Mouse (Mus musculus) forebrain, embryonic 10.5 days (tissue): ENCODE results near the gene Trio. TPM values are rescaled to one million over a fixed set of nuclear protein-coding genes. Genes with fewer than 3 reads are reported as not detected.
A peak's percentile ranks its signal among the peaks of the same experiment; 100 is the strongest.

ENCODE experiments used
- DNase-seq: peaks from one replicate; pipeline ENCODE4 v3.0.0-alpha.2; 2017; ENCODE audit warnings: low spot score; ENCODE audit errors: extremely low spot score
- H3K27ac ChIP-seq: fragments of 300-500 bp; sonication (generic); 2 replicates; pipeline ENCODE4 v1.5.1; 2016; ENCODE audit warnings: mild to moderate bottlenecking
- H3K27me3 ChIP-seq: fragments of 300-500 bp; sonication (generic); 2 replicates; pipeline ENCODE4 v1.6.1; 2016; ENCODE audit warnings: mild to moderate bottlenecking; ENCODE audit not compliant: poor library complexity, severe bottlenecking
- H3K36me3 ChIP-seq: fragments of 300-500 bp; sonication (generic); replicated peaks from 2 replicates; pipeline ENCODE4 v1.6.1; 2016; ENCODE audit warnings: mild to moderate bottlenecking, moderate library complexity
- H3K4me1 ChIP-seq: fragments of 300-500 bp; sonication (generic); 2 replicates; pipeline ENCODE4 v1.6.1; 2016
- H3K4me3 ChIP-seq: fragments of 300-500 bp; sonication (generic); 2 replicates; pipeline ENCODE4 v1.5.1; 2016; ENCODE audit warnings: mild to moderate bottlenecking, moderate library complexity
- H3K9me3 ChIP-seq: fragments of 300-500 bp; sonication (generic); 2 replicates; pipeline ENCODE4 v1.6.1; 2016; ENCODE audit warnings: mild to moderate bottlenecking, moderate library complexity
- WGBS: fragments of 180-500 bp; shearing (Covaris S2); methylation state at CpG from one replicate; pipeline ENCODE4 v1.1.7; 2016; 5-methylcytosine and 5-hydroxymethylcytosine counted together
- polyA plus RNA-seq: library from polyadenylated mRNA; unstranded; fragments of >200 nt; fragmentation: Nextera tagmentation; extraction: Ambion mirVana; gene quantifications from 2 replicates; pipeline ENCODE4 v1.2.1, GENCODE M21; 2016

Trio gene
- polyA plus RNA-seq, 1 experiment from 2014 or later: 29.2 TPM

GRCm38 (mm10) chr15:27997391-27997841, 28.2 kb downstream of the Trio start:
- no peaks in the 10 kb centered on the region for H3K9me3 ChIP-seq
- H3K4me3 ChIP-seq: no peak overlapping the region
- 0 out of 2 replicates have a peak overlapping the region, but pooled peaks have one; percentile 2 for H3K27ac ChIP-seq
- H3K36me3 ChIP-seq: peaks cover 7% of the 10 kb centered on the region
- H3K4me1 ChIP-seq: peaks cover 99% of the 10 kb centered on the region
- no peak for DNase-seq
- H3K27me3 ChIP-seq: no peaks in the 10 kb centered on the region
- WGBS: 44% methylated on average over 9 of the region's 9 CpGs

GRCm38 (mm10) chr15:27996750-27997149, 28.9 kb downstream of the Trio start:
- Histone ChIP-seq H3K27me3 (no peaks in the 10 kb centered on the region), H3K9me3 (no peaks in the 10 kb centered on the region), H3K36me3 (peaks cover 7% of the 10 kb centered on the region), H3K4me3 (no peak overlapping the region), H3K27ac (no peak overlapping the region), H3K4me1 (peaks cover 94% of the 10 kb centered on the region)
- no peak for DNase-seq
- WGBS: 94% methylated on average over 4 of the region's 4 CpGs

- no peak for DNase-seq
- Histone ChIP-seq H3K36me3 (peaks cover 7% of the 10 kb centered on the region), H3K9me3 (no peaks in the 10 kb centered on the region), H3K27me3 (no peaks in the 10 kb centered on the region), H3K4me3 (no peak overlapping the region), H3K4me1 (peaks cover 86% of the 10 kb centered on the region), H3K27ac (no peak overlapping the region)
- 9% methylated on average over 3 of the region's 3 CpGs for WGBS
These were observed 30.2 kb downstream of the Trio start for GRCm38 (mm10) chr15:27995421-27995820.

DNA sequence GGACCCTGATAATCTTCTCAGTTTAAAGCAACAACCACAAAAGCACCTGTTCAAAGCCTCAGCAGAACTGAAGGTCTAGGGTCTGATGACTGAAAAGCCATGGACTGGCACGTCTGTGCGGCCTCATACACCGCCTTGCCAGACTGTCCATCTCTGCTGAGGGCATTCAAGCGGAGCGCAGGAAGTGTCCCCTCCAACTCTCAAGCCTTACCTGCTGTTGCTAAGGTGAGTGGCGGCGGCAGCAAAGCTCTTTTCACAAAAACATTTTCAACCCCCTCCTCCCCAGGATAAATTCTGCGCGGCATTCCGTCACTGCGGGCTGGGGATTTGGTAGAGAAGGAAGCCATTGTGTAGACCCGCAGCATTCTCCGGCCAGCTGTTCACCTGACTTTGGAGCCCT, 30.8 kb downstream of the Trio start:
- no peak for DNase-seq
- Histone ChIP-seq H3K27ac (no peak overlapping the region), H3K4me1 (peaks cover 84% of the 10 kb centered on the region), H3K36me3 (peaks cover 7% of the 10 kb centered on the region), H3K9me3 (no peaks in the 10 kb centered on the region), H3K27me3 (no peaks in the 10 kb centered on the region), H3K4me3 (no peak overlapping the region)
- 22% methylated on average over 13 of the region's 13 CpGs for WGBS

- WGBS: 75% methylated on average over 7 of the region's 7 CpGs
- Histone ChIP-seq H3K4me1 (peaks cover 82% of the 10 kb centered on the region), H3K9me3 (no peaks in the 10 kb centered on the region), H3K27ac (no peak overlapping the region), H3K36me3 (peaks cover 7% of the 10 kb centered on the region), H3K27me3 (no peaks in the 10 kb centered on the region), H3K4me3 (no peak overlapping the region)
- DNase-seq: no peak
These were observed 32.1 kb downstream of the Trio start for GRCm38 (mm10) chr15:27993528-27993927.

GRCm38 (mm10) chr15:27992596-27992995, 33.1 kb downstream of the Trio start:
- DNase-seq: no peak
- H3K4me1 ChIP-seq: peaks cover 82% of the 10 kb centered on the region
- H3K36me3 ChIP-seq: peaks cover 7% of the 10 kb centered on the region
- no peak overlapping the region for H3K27ac ChIP-seq
- H3K4me3 ChIP-seq: no peak overlapping the region
- no peaks in the 10 kb centered on the region for H3K9me3 ChIP-seq
- no peaks in the 10 kb centered on the region for H3K27me3 ChIP-seq
- 86% methylated on average over 5 of the region's 5 CpGs for whole genome bisulfite sequencing

GRCm38 (mm10) chr15:27991892-27992593, 33.6 kb downstream of the Trio start:
- peaks cover 7% of the 10 kb centered on the region for H3K36me3 ChIP-seq
- no peak overlapping the region for H3K27ac ChIP-seq
- H3K4me3 ChIP-seq: no peak overlapping the region
- no peaks in the 10 kb centered on the region for H3K27me3 ChIP-seq
- DNase-seq: no peak
- H3K9me3 ChIP-seq: no peaks in the 10 kb centered on the region
- WGBS: 83% methylated on average over 6 of the region's 6 CpGs
- peaks cover 81% of the 10 kb centered on the region for H3K4me1 ChIP-seq

DNA sequence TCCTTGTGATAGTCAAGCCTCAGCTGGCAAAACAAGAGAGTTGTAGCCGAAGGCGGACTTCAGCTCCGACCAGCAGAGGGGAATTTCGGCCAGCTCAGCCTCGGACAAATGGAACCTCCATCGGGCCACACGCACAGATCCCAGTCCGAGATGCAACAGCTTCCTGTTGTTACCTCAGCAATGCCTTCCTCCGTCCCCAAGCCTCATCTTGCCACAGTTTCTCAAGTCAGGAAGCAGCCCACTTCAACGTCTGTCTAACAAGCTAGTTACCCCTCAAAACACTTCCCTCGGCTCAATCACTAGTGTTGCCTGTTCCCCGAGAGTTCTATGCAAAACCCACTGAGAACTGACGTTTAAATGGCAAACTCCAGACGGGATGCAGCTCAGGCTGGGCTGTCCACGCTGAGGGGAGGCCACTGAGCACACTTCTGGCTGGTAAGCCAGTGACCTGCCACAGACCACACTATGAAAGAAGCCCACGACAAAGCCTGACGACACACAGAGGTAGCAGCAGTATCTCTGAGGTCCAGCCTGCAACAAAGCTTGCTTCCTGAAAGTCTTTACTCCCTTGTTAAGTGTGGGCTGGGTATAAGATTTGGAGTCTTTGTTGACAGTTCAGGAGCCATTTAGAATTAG, 34.5 kb downstream of the Trio start:
- Histone ChIP-seq H3K36me3 (peaks cover 2% of the 10 kb centered on the region), H3K4me3 (no peak overlapping the region), H3K4me1 (peaks cover 77% of the 10 kb centered on the region), H3K27ac (no peak overlapping the region), H3K27me3 (no peaks in the 10 kb centered on the region), H3K9me3 (no peaks in the 10 kb centered on the region)
- DNase-seq: no peak
- 89% methylated on average over 17 of the region's 17 CpGs for WGBS

- WGBS: 72% methylated on average over 7 of the region's 7 CpGs
- Histone ChIP-seq H3K4me1 (peaks cover 51% of the 10 kb centered on the region), H3K9me3 (no peaks in the 10 kb centered on the region), H3K27ac (no peak overlapping the region), H3K4me3 (no peak overlapping the region), H3K36me3 (no peaks in the 10 kb centered on the region), H3K27me3 (no peaks in the 10 kb centered on the region)
- no peak for DNase-seq
These were observed 37.7 kb downstream of the Trio start for GRCm38 (mm10) chr15:27987979-27988378.

DNA sequence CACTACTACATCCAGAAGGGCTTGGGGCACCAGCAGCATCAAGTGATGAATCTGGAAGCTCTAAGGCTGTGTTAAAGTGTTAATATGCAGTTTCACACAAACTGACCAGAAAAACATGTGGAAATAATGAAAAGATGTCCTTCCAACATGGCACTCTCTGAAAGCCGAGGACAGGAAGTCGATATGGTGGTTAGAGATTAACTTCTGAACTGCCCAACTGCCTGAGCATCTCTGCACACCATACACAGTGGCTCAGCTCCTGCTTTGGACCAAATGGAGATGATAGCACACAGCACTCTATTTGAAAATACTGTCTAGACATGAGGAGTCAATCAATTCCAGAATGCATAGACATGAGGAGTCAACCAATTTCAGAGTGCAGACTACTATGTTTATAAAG, 40.8 kb downstream of the Trio start:
- H3K4me1 ChIP-seq: peaks cover 60% of the 10 kb centered on the region
- no peak for DNase-seq
- WGBS: 74% methylated on average over 2 of the region's 2 CpGs
- no peaks in the 10 kb centered on the region for H3K36me3 ChIP-seq
- H3K27me3 ChIP-seq: no peaks in the 10 kb centered on the region
- no peak overlapping the region for H3K4me3 ChIP-seq
- no peak overlapping the region for H3K27ac ChIP-seq
- H3K9me3 ChIP-seq: no peaks in the 10 kb centered on the region

DNA sequence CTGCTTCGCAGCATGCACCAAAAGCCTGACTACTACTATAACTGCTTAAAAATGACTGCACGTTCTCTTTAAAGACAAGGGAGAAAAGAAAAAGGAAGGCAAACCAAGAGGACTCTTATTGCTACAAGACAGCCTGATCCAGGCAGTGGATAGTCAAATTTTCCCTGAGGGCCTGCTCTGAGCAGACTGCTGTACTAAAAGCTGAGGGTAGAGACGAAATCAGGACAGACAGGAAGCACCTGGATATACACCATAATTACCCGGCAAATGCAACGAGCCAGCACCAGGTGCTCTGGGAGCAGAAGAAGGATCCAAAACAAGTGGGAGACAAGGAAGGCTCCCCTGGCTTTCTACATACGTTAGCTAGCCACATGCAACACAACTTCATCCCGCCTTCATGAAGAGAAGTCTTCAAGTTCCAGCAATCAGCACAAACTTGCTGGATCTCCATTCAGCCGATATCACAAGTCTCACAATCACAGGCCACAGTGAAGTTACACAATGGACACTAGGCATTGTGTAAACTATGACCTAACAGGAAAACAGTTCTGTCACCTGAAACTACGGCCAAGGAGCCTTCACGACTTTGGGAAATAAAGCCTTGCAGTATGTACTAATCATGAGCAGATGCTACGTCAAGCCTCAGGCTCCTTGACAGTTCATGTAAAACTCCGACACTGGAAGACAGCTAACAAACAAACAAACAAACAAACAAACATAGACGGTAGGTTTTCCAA, 43.7 kb downstream of the Trio start:
- H3K27me3 ChIP-seq: no peaks in the 10 kb centered on the region
- H3K4me3 ChIP-seq: no peak overlapping the region
- peaks cover 7% of the 10 kb centered on the region for H3K36me3 ChIP-seq
- no peak for DNase-seq
- H3K4me1 ChIP-seq: peaks cover 34% of the 10 kb centered on the region
- H3K27ac ChIP-seq: no peak overlapping the region
- H3K9me3 ChIP-seq: no peaks in the 10 kb centered on the region
- 75% methylated on average over 13 of the region's 13 CpGs for WGBS

- Histone ChIP-seq H3K9me3 (peaks cover under 1% of the 10 kb centered on the region; the same call in 1 of the 2 replicates), H3K36me3 (peaks cover 8% of the 10 kb centered on the region), H3K4me3 (no peak overlapping the region), H3K27ac (no peak overlapping the region), H3K4me1 (peaks cover 31% of the 10 kb centered on the region), H3K27me3 (no peaks in the 10 kb centered on the region)
- DNase-seq: no peak
- 75% methylated on average over 3 of the region's 3 CpGs for WGBS
These were observed 44.4 kb downstream of the Trio start for GRCm38 (mm10) chr15:27981258-27981657.

DNA sequence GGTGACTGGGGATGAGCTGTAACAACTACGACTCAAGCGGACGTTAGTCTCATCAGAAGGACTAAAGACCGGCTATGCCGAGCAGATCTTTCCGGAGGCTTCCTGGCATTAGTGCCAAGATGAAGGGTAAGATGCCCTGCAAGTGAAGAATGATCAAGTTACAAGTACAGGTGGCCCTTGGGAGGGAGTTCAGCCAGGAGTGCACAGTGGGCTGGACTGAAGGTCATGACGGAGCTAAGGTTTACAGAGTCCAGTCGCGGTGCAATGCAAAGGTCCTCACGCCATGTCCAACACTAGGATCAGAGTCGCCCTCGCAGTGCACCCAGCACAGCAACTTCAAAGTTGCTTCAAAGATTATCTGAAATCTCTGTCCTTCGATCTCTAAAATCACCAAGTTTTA, 45.2 kb downstream of the Trio start:
- H3K27me3 ChIP-seq: no peaks in the 10 kb centered on the region
- no peak overlapping the region for H3K27ac ChIP-seq
- WGBS: 94% methylated on average over 13 of the region's 13 CpGs

More for the DNA sequence above, 45.2 kb downstream of the Trio start:
- H3K4me3 ChIP-seq: no peak overlapping the region
- peaks cover 6% of the 10 kb centered on the region; the same call in 1 of the 2 replicates for H3K9me3 ChIP-seq
- H3K36me3 ChIP-seq: peaks cover 16% of the 10 kb centered on the region
- no peak for DNase-seq
- H3K4me1 ChIP-seq: peaks cover 31% of the 10 kb centered on the region
